Mouse (Mus musculus) layer of hippocampus, adult 18-20 months (tissue): ENCODE measurements around the gene Ppp6r2. TPM values are rescaled to one million over a fixed set of nuclear protein-coding genes. Genes with fewer than 3 reads are reported as not detected.

Source experiments
- DNase-seq, 2 experiments: peaks; one replicate each; pipeline ENCODE4 v3.0.0; 2022; ENCODE audit warnings: low spot score in 2 of 2
- total RNA-seq, 2 experiments: library from RNA; stranded (reverse); gene quantifications; 2 replicates each; pipeline ENCODE4 v1.2.3; 2021

Gene Ppp6r2
- total RNA-seq, 2 experiments from 2014 or later = 157 to 166 TPM

- no peak for DNase-seq
These were observed 29.6 kb upstream of the Ppp6r2 start for GRCm38 (mm10) chr15:89181561-89182270.

GRCm38 (mm10) chr15:89182328-89182741 is 29.0 kb upstream of the Ppp6r2 start:
- peak in 1 of 2 experiments; percentile 30 for DNase-seq

GRCm38 (mm10) chr15:89182842-89183241 is 28.5 kb upstream of the Ppp6r2 start:
- DNase-seq = peak in 1 of 2 experiments; percentile 50

- no peak for DNase-seq
These were observed 27.0 kb upstream of the Ppp6r2 start for GRCm38 (mm10) chr15:89184141-89184936.

GRCm38 (mm10) chr15:89184937-89185227 is 26.5 kb upstream of the Ppp6r2 start:
- no peak for DNase-seq

GRCm38 (mm10) chr15:89195261-89195681 is 16.1 kb upstream of the Ppp6r2 start:
- no peak for DNase-seq

GRCm38 (mm10) chr15:89195690-89196312 is 15.6 kb upstream of the Ppp6r2 start:
- peak; percentile 86 to 92 for DNase-seq

- peak; percentile 94 to 98 for DNase-seq
These were observed 15.0 kb upstream of the Ppp6r2 start, which contains the start of gene Dennd6b for GRCm38 (mm10) chr15:89196313-89196706. Gene Dennd6b (minus strand): TSS chr15:89196496.

- DNase-seq = no peak
These were observed 14.3 kb upstream of the Ppp6r2 start for GRCm38 (mm10) chr15:89197056-89197455.

GRCm38 (mm10) chr15:89207457-89207856 is 3.9 kb upstream of the Ppp6r2 start:
- no peak for DNase-seq

GRCm38 (mm10) chr15:89209886-89210761 is 1.2 kb upstream of the Ppp6r2 start:
- DNase-seq = peak; percentile 74 to 89

- DNase-seq = peak in 1 of 2 experiments; percentile 41
These were observed 536 bp downstream of the Ppp6r2 start for GRCm38 (mm10) chr15:89211716-89212461.

- no peak for DNase-seq
These were observed 1.1 kb downstream of the Ppp6r2 start for GRCm38 (mm10) chr15:89212495-89212894.

- DNase-seq = no peak
These were observed 2.2 kb downstream of the Ppp6r2 start for GRCm38 (mm10) chr15:89213517-89213916.

GRCm38 (mm10) chr15:89214953-89215352 is 3.6 kb downstream of the Ppp6r2 start:
- DNase-seq = no peak

GRCm38 (mm10) chr15:89215611-89216233 is 4.4 kb downstream of the Ppp6r2 start:
- no peak for DNase-seq

GRCm38 (mm10) chr15:89233586-89233985 is 22.2 kb downstream of the Ppp6r2 start:
- DNase-seq = peak in 1 of 2 experiments; percentile 53

- no peak for DNase-seq
These were observed 22.7 kb downstream of the Ppp6r2 start for GRCm38 (mm10) chr15:89234052-89234451.

- no peak for DNase-seq
These were observed 28.5 kb downstream of the Ppp6r2 start for GRCm38 (mm10) chr15:89239751-89240392.
